10 mouse cellular contexts compared by ENCODE assay signal in genomic region chr19:29045369-29045768, GRCm38 (mm10). TPM values are rescaled to one million over a fixed set of nuclear protein-coding genes. Genes with fewer than 3 reads are reported as not detected.
DNase-seq lines count a peak whose midpoint lies in the region; ATAC-seq and TF ChIP-seq lines count a peak whose summit lies in the region.
"Had no signal": no experiment of that assay in that cellular context is flagged by ENCODE, and none has a peak within 500 bp of the region (broad histone marks: within the 10 kb centered on the region; RNA-seq: fewer than 3 reads in every experiment).

No protein-coding gene starts in this region.

- H3K27ac ChIP-seq in heart, postnatal 0 days (ENCODE audit: low read depth), result no peak overlapping the region
- no peak overlapping the region for H3K27ac ChIP-seq in brown adipose tissue, adult 24 weeks (replicated peaks; ENCODE audit: low read depth, low read length)
- no peak overlapping the region for H3K27ac ChIP-seq in forebrain, embryonic 14.5 days (ENCODE audit: low read depth, low read length)
- no peak overlapping the region; the same call in 1 of the 2 replicates for H3K27ac ChIP-seq in liver, embryonic 12.5 days

- no peak for TF ChIP-seq CTCF in heart, postnatal 0 days (IDR thresholded peaks at IDR 0.05; ENCODE audit: low read depth)

- H3K4me1 ChIP-seq in heart, postnatal 0 days (ENCODE audit: control insufficient read depth, insufficient read depth), result peaks cover 16% of the 10 kb centered on the region; the same call in 1 of the 2 replicates
- peaks cover 14% of the 10 kb centered on the region for H3K4me1 ChIP-seq in brown adipose tissue, adult 24 weeks (ENCODE audit: control insufficient read depth, insufficient read depth, insufficient read length, low read length)
- peaks cover 14% of the 10 kb centered on the region for H3K4me1 ChIP-seq in forebrain, embryonic 14.5 days (ENCODE audit: control insufficient read depth, insufficient read depth, low read length)
- peaks cover 35% of the 10 kb centered on the region for H3K4me1 ChIP-seq in liver, embryonic 12.5 days

- no peaks in the 10 kb centered on the region for H3K9me3 ChIP-seq in heart, postnatal 0 days (replicated peaks; ENCODE audit: control insufficient read depth, low read length)
- no peaks in the 10 kb centered on the region for H3K9me3 ChIP-seq in forebrain, embryonic 14.5 days (replicated peaks; ENCODE audit: control insufficient read depth, low read length)
- H3K9me3 ChIP-seq in liver, embryonic 12.5 days (replicated peaks), result no peaks in the 10 kb centered on the region

- H3K36me3 ChIP-seq in heart, postnatal 0 days (replicated peaks; ENCODE audit: control insufficient read depth, insufficient read depth, low read length), result no peaks in the 10 kb centered on the region
- H3K36me3 ChIP-seq in forebrain, embryonic 14.5 days (ENCODE audit: control insufficient read depth, insufficient read depth, low read length), result no peaks in the 10 kb centered on the region
- peaks cover under 1% of the 10 kb centered on the region for H3K36me3 ChIP-seq in liver, embryonic 12.5 days

- no peak for TF ChIP-seq EP300 in heart, postnatal 0 days (IDR thresholded peaks at IDR 0.05; ENCODE audit: low read depth)

- no peak for DNase-seq in heart, postnatal 0 days (ENCODE audit: low spot score)
- no peak for DNase-seq in heart, postnatal 25 days (ENCODE audit: low spot score)
- no peak for DNase-seq in forebrain, embryonic 14.5 days (ENCODE audit: low spot score)
- DNase-seq in MN1 (ENCODE audit: low spot score), result no peak
- DNase-seq in left cerebral cortex, postnatal 4 days, result no peak
- DNase-seq in layer of hippocampus, postnatal 25 days (ENCODE audit: extremely low spot score in 1 of 2, low spot score in 1 of 2), result no peak
- DNase-seq: gastrocnemius, postnatal 10 days had no signal

- no peak for ATAC-seq in heart, postnatal 0 days (ENCODE audit: insufficient read depth, low read depth)
- ATAC-seq in forebrain, embryonic 14.5 days, result no peak
- no peak for ATAC-seq in liver, embryonic 12.5 days
- ATAC-seq: CD4-positive, CD25-positive, alpha-beta regulatory T cell, adult 4 months had no signal

- H3K4me2 ChIP-seq in heart, postnatal 0 days (ENCODE audit: low read depth, low read length), result 0 out of 2 replicates have a peak overlapping the region, but pooled peaks have one; percentile 90
- peak overlapping the region; percentile 69; the same call in 1 of the 2 replicates for H3K4me2 ChIP-seq in forebrain, embryonic 14.5 days (ENCODE audit: low read length)
- H3K4me2 ChIP-seq in liver, embryonic 12.5 days, result peak overlapping the region; percentile 91; the same call in 1 of the 2 replicates

- H3K27me3 ChIP-seq in heart, postnatal 0 days (ENCODE audit: control insufficient read depth, insufficient read depth, low read length), result no peaks in the 10 kb centered on the region
- no peaks in the 10 kb centered on the region for H3K27me3 ChIP-seq in forebrain, embryonic 14.5 days (replicated peaks; ENCODE audit: control insufficient read depth, insufficient read depth, low read length)
- H3K27me3 ChIP-seq in liver, embryonic 12.5 days (replicated peaks), result no peaks in the 10 kb centered on the region

- H3K4me3 ChIP-seq in heart, postnatal 0 days (ENCODE audit: low read depth, low read length), result no peak overlapping the region
- peak overlapping the region; percentile 99; the same call in 1 of the 2 replicates for H3K4me3 ChIP-seq in brown adipose tissue, adult 24 weeks (ENCODE audit: insufficient read depth, low read depth, low read length)
- no peak overlapping the region for H3K4me3 ChIP-seq in forebrain, embryonic 14.5 days (ENCODE audit: low read depth, low read length)
- H3K4me3 ChIP-seq in liver, embryonic 12.5 days, result no peak overlapping the region

- H3K9ac ChIP-seq in heart, postnatal 0 days (replicated peaks; ENCODE audit: low read depth, low read length), result no peak overlapping the region
- no peak overlapping the region for H3K9ac ChIP-seq in forebrain, embryonic 14.5 days (ENCODE audit: low read length)
- no peak overlapping the region for H3K9ac ChIP-seq in liver, embryonic 12.5 days

- whole genome bisulfite sequencing in heart, postnatal 0 days, result 62% methylated on average over 4 of the region's 4 CpGs
- WGBS in forebrain, embryonic 14.5 days, result 63% methylated on average over 4 of the region's 4 CpGs
- 74% methylated on average over 4 of the region's 4 CpGs for WGBS in liver, embryonic 12.5 days (ENCODE audit: insufficient replicate concordance)

- intact Hi-C loops in heart, postnatal 25 days (cut with DNase I), result loop anchor here (5.0 kb wide), 2 partner anchors 53 to 207 kb away; partner anchors contain the start of genes Cdc37l1 and Jak2
- intact Hi-C loops in left cerebral cortex, postnatal 4 days (cut with DNase I), result no loop called here

RNA-seq across cellular contexts. Expression of gene Ak3, which starts 2.4 kb away (rescaled TPM):
- 74.3 and 97.5 TPM in 2 replicates for total RNA-seq in heart, postnatal 0 days (2014; rRNA removed; ENCODE audit: low replicate concordance)
- polyA plus RNA-seq in heart, postnatal 0 days (2015; fragmentation: Nextera tagmentation; extraction: Ambion mirVana), result 87.4 and 88.3 TPM in 2 replicates
- 100 to 1,000 TPM in 1 of 2 experiments, 10 to 100 TPM in 1; 97.3 to 109 TPM for total RNA-seq in heart, postnatal 25 days (2021)
- 328 and 347 TPM in 2 replicates for polyA plus RNA-seq in brown adipose tissue, adult 24 weeks (2012; ENCODE audit: insufficient read depth, insufficient read length, missing spikeins)
- polyA plus RNA-seq in forebrain, embryonic 14.5 days (2014; fragmentation: Nextera tagmentation; extraction: Ambion mirVana), result 76.8 and 83.2 TPM in 2 replicates
- 56.9 and 59.3 TPM in 2 replicates for polyA plus RNA-seq in liver, embryonic 12.5 days (2016; fragmentation: Nextera tagmentation; extraction: Ambion mirVana)
- 10 to 100 TPM; 43.9 to 47.5 TPM for total RNA-seq in left cerebral cortex, postnatal 4 days (2021)
- 10 to 100 TPM; 52.3 to 54.3 TPM for total RNA-seq in layer of hippocampus, postnatal 25 days (2021)

RNA-seq across cellular contexts. Expression of gene Cdc37l1, which starts 55.2 kb away (rescaled TPM):
- 90.6 and 98.7 TPM in 2 replicates for total RNA-seq in heart, postnatal 0 days (2014; rRNA removed; ENCODE audit: low replicate concordance)
- polyA plus RNA-seq in heart, postnatal 0 days (2015; fragmentation: Nextera tagmentation; extraction: Ambion mirVana), result 44.0 and 50.3 TPM in 2 replicates
- 10 to 100 TPM; 58.5 to 64.7 TPM for total RNA-seq in heart, postnatal 25 days (2021)
- 28.3 and 35.7 TPM in 2 replicates for polyA plus RNA-seq in brown adipose tissue, adult 24 weeks (2012; ENCODE audit: insufficient read depth, insufficient read length, missing spikeins)
- 42.0 and 55.0 TPM in 2 replicates for polyA plus RNA-seq in forebrain, embryonic 14.5 days (2014; fragmentation: Nextera tagmentation; extraction: Ambion mirVana)
- polyA plus RNA-seq in liver, embryonic 12.5 days (2016; fragmentation: Nextera tagmentation; extraction: Ambion mirVana), result 17.8 and 18.1 TPM in 2 replicates
- 10 to 100 TPM; 67.1 to 73.0 TPM for total RNA-seq in left cerebral cortex, postnatal 4 days (2021)
- 100 to 1,000 TPM in 1 of 2 experiments, 10 to 100 TPM in 1; 96.4 to 101 TPM for total RNA-seq in layer of hippocampus, postnatal 25 days (2021)

RNA-seq across cellular contexts. Expression of gene Rcl1, which starts 55.8 kb away (rescaled TPM):
- 2.3 and 9.0 TPM in 2 replicates for total RNA-seq in heart, postnatal 0 days (2014; rRNA removed; ENCODE audit: low replicate concordance)
- 9.6 and 9.9 TPM in 2 replicates for polyA plus RNA-seq in heart, postnatal 0 days (2015; fragmentation: Nextera tagmentation; extraction: Ambion mirVana)
- 1 to 10 TPM; 4.7 to 5.7 TPM for total RNA-seq in heart, postnatal 25 days (2021)
- polyA plus RNA-seq in brown adipose tissue, adult 24 weeks (2012; ENCODE audit: insufficient read depth, insufficient read length, missing spikeins), result 11.7 and 12.8 TPM in 2 replicates
- 34.8 and 35.1 TPM in 2 replicates for polyA plus RNA-seq in forebrain, embryonic 14.5 days (2014; fragmentation: Nextera tagmentation; extraction: Ambion mirVana)
- polyA plus RNA-seq in liver, embryonic 12.5 days (2016; fragmentation: Nextera tagmentation; extraction: Ambion mirVana), result 81.1 and 83.7 TPM in 2 replicates
- total RNA-seq in left cerebral cortex, postnatal 4 days (2021), result 10 to 100 TPM; 18.1 to 18.3 TPM
- total RNA-seq in layer of hippocampus, postnatal 25 days (2021), result 10 to 100 TPM; 17.6 to 18.8 TPM
